Mouse (Mus musculus): ENCODE measurements at regions not wholly inside any gene's neighbourhood (a gene's known extent, or its start where the extent isn't known, plus 50 kb on each side); places are given as distances from the start of the nearest gene placed in this dataset.

DNA sequence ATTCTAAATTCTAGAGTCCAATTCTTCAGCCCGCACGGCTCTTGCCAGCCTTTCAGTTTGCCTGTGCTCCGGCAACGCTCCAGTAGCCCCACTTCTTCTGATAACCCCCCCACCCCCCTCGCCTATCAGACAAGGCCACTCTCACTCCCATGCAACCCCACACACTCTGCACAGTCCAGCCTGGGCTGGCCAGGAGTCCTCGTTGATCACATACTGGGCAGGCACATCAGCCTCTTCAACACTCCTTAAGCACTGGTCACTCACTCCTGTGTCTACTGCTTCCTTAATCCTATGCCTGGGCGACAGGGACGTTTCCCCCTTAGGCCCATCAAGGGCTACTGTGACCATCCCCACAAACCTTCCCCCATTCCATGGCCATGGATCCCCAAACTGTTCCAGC is 95.4 kb upstream of the Tom1l1 start:
- TF ChIP-seq POLR2A (IDR thresholded peaks at IDR 0.05; ENCODE audit: extremely low read depth, insufficient read depth, low read length), result no peak
- Histone ChIP-seq H3K36me3 (ENCODE audit: control insufficient read depth, insufficient read depth, low read length) (no peaks in the 10 kb centered on the region), H3K4me3 (ENCODE audit: insufficient read depth, low read depth, low read length) (no peak overlapping the region), H3K27ac (replicated peaks; ENCODE audit: insufficient read depth, low read depth, low read length) (no peak overlapping the region), H3K9ac (ENCODE audit: low read depth, low read length) (no peak overlapping the region), H3K79me2 (ENCODE audit: control insufficient read depth, insufficient read depth, low read length) (no peaks in the 10 kb centered on the region), H3K4me1 (ENCODE audit: control insufficient read depth, insufficient read depth, low read length) (no peaks in the 10 kb centered on the region), H3K27me3 (ENCODE audit: control insufficient read depth, insufficient read depth, low read length) (no peaks in the 10 kb centered on the region)
- DNase-seq (ENCODE audit: extremely low read depth, low read depth, low spot score), result no peak
- WGBS, result 76% methylated on average over 8 of the region's 8 CpGs

DNA sequence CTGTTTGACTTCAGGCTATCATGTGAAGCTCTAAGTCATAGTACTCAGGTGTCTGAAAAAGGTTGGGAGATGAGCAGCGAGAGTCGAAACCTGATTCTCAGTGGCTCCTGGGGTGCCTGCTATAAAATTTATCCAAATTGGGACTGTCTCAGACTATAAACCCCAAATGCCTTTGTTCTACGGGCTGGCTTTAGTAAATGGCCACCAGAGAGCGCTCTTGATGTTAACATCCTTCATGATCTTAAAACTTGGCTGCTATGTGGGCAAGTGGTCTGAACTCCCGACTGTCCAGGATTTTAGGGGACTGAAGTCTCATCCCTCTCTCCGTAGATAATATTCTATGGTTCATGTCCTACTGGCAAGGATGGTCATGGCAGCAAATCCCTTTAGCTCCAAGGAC is 94.8 kb upstream of the Tom1l1 start:
- WGBS, result 39% methylated on average over 6 of the region's 6 CpGs
- Histone ChIP-seq H3K79me2 (ENCODE audit: control insufficient read depth, insufficient read depth, low read length) (no peaks in the 10 kb centered on the region), H3K9ac (ENCODE audit: low read depth, low read length) (no peak overlapping the region), H3K4me3 (ENCODE audit: insufficient read depth, low read depth, low read length) (no peak overlapping the region), H3K36me3 (ENCODE audit: control insufficient read depth, insufficient read depth, low read length) (no peaks in the 10 kb centered on the region), H3K4me1 (ENCODE audit: control insufficient read depth, insufficient read depth, low read length) (no peaks in the 10 kb centered on the region), H3K27ac (replicated peaks; ENCODE audit: insufficient read depth, low read depth, low read length) (no peak overlapping the region), H3K27me3 (ENCODE audit: control insufficient read depth, insufficient read depth, low read length) (no peaks in the 10 kb centered on the region)
- TF ChIP-seq CTCF (IDR thresholded peaks at IDR 0.05; ENCODE audit: low read depth, low read length), result no peak
- no peak for TF ChIP-seq POLR2A (IDR thresholded peaks at IDR 0.05; ENCODE audit: extremely low read depth, insufficient read depth, low read length)
- no peak for DNase-seq (ENCODE audit: extremely low read depth, low read depth, low spot score)

DNA sequence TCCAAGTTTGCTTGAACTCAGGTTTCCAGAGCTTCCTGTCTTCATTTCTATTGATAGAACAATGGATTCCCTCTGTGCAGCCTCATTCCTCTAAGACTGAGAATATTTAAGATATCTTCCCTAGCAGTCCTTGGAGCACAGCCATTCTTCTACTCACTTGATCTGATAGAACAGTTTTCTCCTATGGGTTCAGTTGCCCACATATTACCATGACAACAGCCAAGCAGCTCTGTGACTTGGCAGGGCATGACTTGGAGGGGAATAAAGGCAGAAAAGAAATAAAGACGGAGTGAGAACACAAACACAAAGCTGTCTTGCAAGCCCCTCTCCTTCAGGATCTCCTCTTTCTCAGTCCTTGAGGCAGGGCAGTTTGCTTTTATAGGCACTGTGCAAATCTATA is 87.6 kb upstream of the Tom1l1 start:
- Histone ChIP-seq H3K9ac (ENCODE audit: low read depth, low read length) (no peak overlapping the region), H3K79me2 (ENCODE audit: control insufficient read depth, insufficient read depth, low read length) (no peaks in the 10 kb centered on the region), H3K36me3 (ENCODE audit: control insufficient read depth, insufficient read depth, low read length) (no peaks in the 10 kb centered on the region), H3K4me3 (ENCODE audit: insufficient read depth, low read depth, low read length) (no peak overlapping the region), H3K4me1 (ENCODE audit: control insufficient read depth, insufficient read depth, low read length) (no peaks in the 10 kb centered on the region), H3K27me3 (ENCODE audit: control insufficient read depth, insufficient read depth, low read length) (no peaks in the 10 kb centered on the region), H3K27ac (replicated peaks; ENCODE audit: insufficient read depth, low read depth, low read length) (no peak overlapping the region)
- no peak for TF ChIP-seq CTCF (IDR thresholded peaks at IDR 0.05; ENCODE audit: low read depth, low read length)
- TF ChIP-seq POLR2A (IDR thresholded peaks at IDR 0.05; ENCODE audit: extremely low read depth, insufficient read depth, low read length), result no peak
- 71% methylated on average over 1 of the region's 1 CpGs for WGBS
- no peak for DNase-seq (ENCODE audit: extremely low read depth, low read depth, low spot score)

DNA sequence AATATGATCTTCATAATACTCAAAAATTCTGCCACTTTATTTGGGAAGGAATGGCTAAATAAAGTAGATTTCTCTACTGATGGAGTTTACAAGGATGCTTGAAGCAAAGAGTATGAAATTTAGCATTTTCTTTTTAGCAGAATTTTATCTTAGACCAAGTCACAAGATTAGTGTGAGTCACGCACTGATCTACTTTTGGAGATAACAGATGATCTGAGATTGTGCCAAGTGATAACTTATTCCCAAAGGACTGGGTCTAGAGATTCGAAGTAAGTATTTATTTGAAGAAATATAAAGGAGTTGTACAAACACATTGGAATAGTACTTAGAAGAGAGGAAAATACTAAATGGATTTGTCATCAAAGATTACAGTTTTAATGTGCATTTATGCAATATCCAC is 67.8 kb upstream of the Tom1l1 start:
- Histone ChIP-seq H3K79me2 (ENCODE audit: control insufficient read depth, insufficient read depth, low read length) (no peaks in the 10 kb centered on the region), H3K4me1 (ENCODE audit: control insufficient read depth, insufficient read depth, low read length) (no peaks in the 10 kb centered on the region), H3K27me3 (ENCODE audit: control insufficient read depth, insufficient read depth, low read length) (no peaks in the 10 kb centered on the region), H3K9ac (ENCODE audit: low read depth, low read length) (no peak overlapping the region), H3K36me3 (ENCODE audit: control insufficient read depth, insufficient read depth, low read length) (no peaks in the 10 kb centered on the region), H3K4me3 (ENCODE audit: insufficient read depth, low read depth, low read length) (no peak overlapping the region), H3K27ac (replicated peaks; ENCODE audit: insufficient read depth, low read depth, low read length) (no peak overlapping the region)
- 70% methylated on average over 2 of the region's 2 CpGs for WGBS
- DNase-seq (ENCODE audit: extremely low read depth, low read depth, low spot score), result no peak
- TF ChIP-seq POLR2A (IDR thresholded peaks at IDR 0.05; ENCODE audit: extremely low read depth, insufficient read depth, low read length), result no peak
- no peak for TF ChIP-seq CTCF (IDR thresholded peaks at IDR 0.05; ENCODE audit: low read depth, low read length)

GRCm38 (mm10) chr11:90748448-90748847 is 60.3 kb upstream of the Tom1l1 start:
- no peak for TF ChIP-seq POLR2A (IDR thresholded peaks at IDR 0.05; ENCODE audit: extremely low read depth, insufficient read depth, low read length)
- no peak for TF ChIP-seq CTCF (IDR thresholded peaks at IDR 0.05; ENCODE audit: low read depth, low read length)
- no peaks in the 10 kb centered on the region for H3K27me3 ChIP-seq (ENCODE audit: control insufficient read depth, insufficient read depth, low read length)
- H3K9ac ChIP-seq (ENCODE audit: low read depth, low read length), result no peak overlapping the region
- no peak overlapping the region for H3K4me3 ChIP-seq (ENCODE audit: insufficient read depth, low read depth, low read length)
- H3K27ac ChIP-seq (replicated peaks; ENCODE audit: insufficient read depth, low read depth, low read length), result no peak overlapping the region
- no peaks in the 10 kb centered on the region for H3K4me1 ChIP-seq (ENCODE audit: control insufficient read depth, insufficient read depth, low read length)
- no peaks in the 10 kb centered on the region for H3K36me3 ChIP-seq (ENCODE audit: control insufficient read depth, insufficient read depth, low read length)
- no peaks in the 10 kb centered on the region for H3K79me2 ChIP-seq (ENCODE audit: control insufficient read depth, insufficient read depth, low read length)
- DNase-seq (ENCODE audit: extremely low read depth, low read depth, low spot score), result no peak
- WGBS, result 58% methylated on average over 3 of the region's 3 CpGs

- DNase-seq (ENCODE audit: extremely low read depth, low read depth, low spot score), result no peak
- no peaks in the 10 kb centered on the region for H3K79me2 ChIP-seq (ENCODE audit: control insufficient read depth, insufficient read depth, low read length)
- no peaks in the 10 kb centered on the region; the same call in 1 of the 2 replicates for H3K27me3 ChIP-seq (ENCODE audit: control insufficient read depth, insufficient read depth, low read length)
- H3K36me3 ChIP-seq (ENCODE audit: control insufficient read depth, insufficient read depth, low read length), result no peaks in the 10 kb centered on the region
- no peak overlapping the region for H3K4me3 ChIP-seq (ENCODE audit: insufficient read depth, low read depth, low read length)
- H3K4me1 ChIP-seq (ENCODE audit: control insufficient read depth, insufficient read depth, low read length), result no peaks in the 10 kb centered on the region
- WGBS, result 76% methylated on average over 10 of the region's 10 CpGs
- no peak overlapping the region for H3K27ac ChIP-seq (replicated peaks; ENCODE audit: insufficient read depth, low read depth, low read length)
- H3K9ac ChIP-seq (ENCODE audit: low read depth, low read length), result no peak overlapping the region
- TF ChIP-seq CTCF (IDR thresholded peaks at IDR 0.05; ENCODE audit: low read depth, low read length), result no peak
- TF ChIP-seq POLR2A (IDR thresholded peaks at IDR 0.05; ENCODE audit: extremely low read depth, insufficient read depth, low read length), result no peak
Observed at GRCm38 (mm10) chr11:90741952-90742617, 53.9 kb upstream of the Tom1l1 start.

All from liver, adult 2 months (tissue).